Mouse (Mus musculus): ENCODE measurements at regions not wholly inside any gene's neighbourhood (a gene's known extent, or its start where the extent isn't known, plus 50 kb on each side); places are given as distances from the start of the nearest gene placed in this dataset.

DNA sequence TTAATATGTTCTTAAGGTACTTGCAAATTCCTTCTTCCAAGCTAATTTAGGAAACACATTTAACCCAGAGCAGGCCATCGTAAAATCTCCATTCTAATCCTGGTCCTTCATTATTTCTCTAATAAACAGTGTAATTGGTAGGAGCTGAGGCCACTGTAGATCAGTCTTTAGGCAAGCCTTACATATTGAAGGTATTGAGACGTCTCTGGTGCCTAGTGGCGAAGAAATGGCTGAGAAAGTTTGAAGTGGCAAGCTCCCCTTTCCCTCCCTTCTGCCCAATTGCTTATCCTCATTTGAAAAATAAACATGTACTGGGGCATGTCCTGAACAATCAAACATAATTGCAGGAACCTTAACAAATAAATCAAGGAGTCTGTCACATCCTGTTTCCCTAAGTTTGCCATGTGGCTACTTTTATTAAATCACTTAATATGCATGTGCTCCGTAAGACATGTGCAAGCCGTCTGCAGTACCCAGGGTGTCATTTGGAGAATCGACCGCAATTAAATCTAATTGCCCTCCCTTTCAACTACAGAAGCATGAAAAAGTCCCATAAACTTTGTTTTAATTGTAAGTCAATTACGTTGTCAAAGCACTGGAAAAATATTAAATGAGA lies 381.3 kb downstream of the Cbln4 start:
- Histone ChIP-seq H3K79me2 (ENCODE audit: control insufficient read depth, insufficient read depth, low read length, poor library complexity) (no peaks in the 10 kb centered on the region), H3K4me3 (ENCODE audit: control insufficient read depth in 1 of 2, insufficient read depth in 1 of 2, low read depth in 2 of 2, low read length in 2 of 2) (no peak overlapping the region), H3K36me3 (ENCODE audit: control insufficient read depth in 1 of 2, insufficient read depth in 2 of 2, low read length in 2 of 2) (no peaks in the 10 kb centered on the region), H3K9me3 (replicated peaks; ENCODE audit: insufficient read depth, low read length) (no peaks in the 10 kb centered on the region), H3K27ac (ENCODE audit: control insufficient read depth, low read depth, low read length) (no peak overlapping the region), H3K9ac (ENCODE audit: control insufficient read depth, low read depth, low read length, poor library complexity, severe bottlenecking) (no peak overlapping the region), H3K4me1 (ENCODE audit: control insufficient read depth in 1 of 2, insufficient read depth in 2 of 2, low read length in 2 of 2) (no peaks in the 10 kb centered on the region), H3K27me3 (ENCODE audit: control insufficient read depth in 1 of 2, insufficient read depth in 2 of 2, low read length in 2 of 2) (no peaks in the 10 kb centered on the region)
- no peak for TF ChIP-seq RCOR1 (IDR thresholded peaks at IDR 0.05; ENCODE audit: low read depth, low read length)
- no peak for TF ChIP-seq ZC3H11A (IDR thresholded peaks at IDR 0.05; ENCODE audit: low read depth, low read length)
- TF ChIP-seq POLR2AphosphoS5 (IDR thresholded peaks at IDR 0.05; ENCODE audit: borderline replicate concordance, low read depth, low read length): no peak
- no peak for TF ChIP-seq TAL1 (IDR thresholded peaks at IDR 0.05; ENCODE audit: low read length)
- no peak for TF ChIP-seq ETS1 (IDR thresholded peaks at IDR 0.05; ENCODE audit: low read depth, low read length)
- no peak for TF ChIP-seq POLR2A (IDR thresholded peaks at IDR 0.05; ENCODE audit: control insufficient read depth in 1 of 2, insufficient read depth in 1 of 2, low read depth in 1 of 2, low read length in 2 of 2, poor library complexity in 1 of 2)
- no peak for TF ChIP-seq ZKSCAN1 (IDR thresholded peaks at IDR 0.05; ENCODE audit: low read depth, low read length)
- TF ChIP-seq CHD1 (IDR thresholded peaks at IDR 0.05; ENCODE audit: low read depth, low read length): no peak
- TF ChIP-seq NELFE (IDR thresholded peaks at IDR 0.05; ENCODE audit: low read depth, low read length): no peak
- TF ChIP-seq SIN3A (IDR thresholded peaks at IDR 0.05; ENCODE audit: low read length): no peak
- no peak for TF ChIP-seq NRF1 (IDR thresholded peaks at IDR 0.05; ENCODE audit: insufficient read depth, low read depth, low read length, poor library complexity, severe bottlenecking)
- no peak for TF ChIP-seq POLR2AphosphoS2 (IDR thresholded peaks at IDR 0.05; ENCODE audit: low read length)
- no peak for TF ChIP-seq KAT2A (conservative IDR thresholded peaks at IDR 0.05; ENCODE audit: low read depth, low read length)
- TF ChIP-seq USF1 (IDR thresholded peaks at IDR 0.05; ENCODE audit: low read depth, low read length): no peak
- TF ChIP-seq SMC3 (IDR thresholded peaks at IDR 0.05; ENCODE audit: low read depth, low read length): no peak
- no peak for TF ChIP-seq MYC (IDR thresholded peaks at IDR 0.05; ENCODE audit: low read depth, low read length)
- TF ChIP-seq ZNF384 (IDR thresholded peaks at IDR 0.05; ENCODE audit: low read depth, low read length): no peak
- no peak for TF ChIP-seq MAZ (IDR thresholded peaks at IDR 0.05; ENCODE audit: low read depth, low read length)
- DNase-seq (ENCODE audit: low read depth, low spot score): no peak

DNA sequence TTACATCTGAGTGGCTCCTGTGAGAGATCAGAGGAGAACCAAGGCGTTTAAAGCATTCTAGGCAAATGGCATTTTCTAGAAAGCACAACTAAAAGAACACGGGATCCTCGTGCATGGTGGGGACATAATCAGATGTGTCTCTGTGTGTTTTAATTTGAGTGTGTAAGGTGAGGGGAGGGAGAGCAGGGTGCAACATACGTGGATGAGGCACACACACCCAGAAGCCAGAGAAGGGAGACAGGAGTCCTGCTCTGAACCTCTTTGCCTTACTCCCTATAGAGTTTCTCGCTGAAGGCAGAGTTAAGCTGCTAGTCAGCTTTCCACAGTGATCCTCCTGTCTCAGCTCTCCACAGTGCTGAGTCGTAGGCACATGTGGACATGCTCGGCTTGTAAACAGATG lies 386.1 kb downstream of the Cbln4 start:
- Histone ChIP-seq H3K9me3 (replicated peaks; ENCODE audit: insufficient read depth, low read length) (no peaks in the 10 kb centered on the region), H3K27me3 (ENCODE audit: control insufficient read depth in 1 of 2, insufficient read depth in 2 of 2, low read length in 2 of 2) (no peaks in the 10 kb centered on the region), H3K36me3 (ENCODE audit: control insufficient read depth in 1 of 2, insufficient read depth in 2 of 2, low read length in 2 of 2) (no peaks in the 10 kb centered on the region), H3K4me3 (ENCODE audit: control insufficient read depth in 1 of 2, insufficient read depth in 1 of 2, low read depth in 2 of 2, low read length in 2 of 2) (no peak overlapping the region), H3K9ac (ENCODE audit: control insufficient read depth, low read depth, low read length, poor library complexity, severe bottlenecking) (no peak overlapping the region), H3K4me1 (ENCODE audit: control insufficient read depth in 1 of 2, insufficient read depth in 2 of 2, low read length in 2 of 2) (no peaks in the 10 kb centered on the region), H3K79me2 (ENCODE audit: control insufficient read depth, insufficient read depth, low read length, poor library complexity) (no peaks in the 10 kb centered on the region), H3K27ac (ENCODE audit: control insufficient read depth, low read depth, low read length) (no peak overlapping the region)
- DNase-seq (ENCODE audit: low read depth, low spot score): no peak
- TF ChIP-seq ZC3H11A (IDR thresholded peaks at IDR 0.05; ENCODE audit: low read depth, low read length): no peak
- TF ChIP-seq TCF12 (IDR thresholded peaks at IDR 0.05; ENCODE audit: low read depth, low read length): no peak
- no peak for TF ChIP-seq MYC (IDR thresholded peaks at IDR 0.05; ENCODE audit: low read depth, low read length)

All from MEL (cell line).